Mouse (Mus musculus) stomach, postnatal 0 days (tissue): ENCODE data around the gene Kcna2. TPM values are rescaled to one million over a fixed set of nuclear protein-coding genes. Genes with fewer than 3 reads are reported as not detected.

Source experiments
- ATAC-seq: fragments of 200-750 bp; cut with Nextera tagmentation; 2 replicates; pipeline ENCODE4 v1.8.0; 2017; ENCODE audit not compliant: low FRiP score, low TSS enrichment
- DNase-seq: peaks from one replicate; pipeline ENCODE4 v3.0.0-alpha.2; 2016; ENCODE audit warnings: low spot score
- H3K27ac ChIP-seq: fragments of 300-500 bp; sonication (generic); replicated peaks from 2 replicates; pipeline ENCODE4 v1.5.1; 2014; ENCODE audit warnings: mild to moderate bottlenecking, control low read depth
- H3K27me3 ChIP-seq: fragments of 300-500 bp; sonication (generic); 2 replicates; pipeline ENCODE4 v1.6.1; 2014; ENCODE audit warnings: low read length; ENCODE audit not compliant: control insufficient read depth, insufficient read depth
- H3K36me3 ChIP-seq: fragments of 300-500 bp; sonication (generic); 2 replicates; pipeline ENCODE4 v1.6.1; 2014; ENCODE audit warnings: low read length, mixed read lengths; ENCODE audit not compliant: control insufficient read depth, insufficient read depth
- H3K4me1 ChIP-seq: fragments of 300-500 bp; sonication (generic); replicated peaks from 2 replicates; pipeline ENCODE4 v1.6.1; 2014; ENCODE audit warnings: antibody characterized with exemption; ENCODE audit not compliant: control insufficient read depth, insufficient read depth
- H3K4me2 ChIP-seq: fragments of 300-500 bp; sonication (generic); replicated peaks from 2 replicates; pipeline ENCODE4 v1.6.1; 2014; ENCODE audit warnings: low read depth, mild to moderate bottlenecking, control low read depth, moderate library complexity
- H3K4me3 ChIP-seq: fragments of 300-500 bp; sonication (generic); 2 replicates; pipeline ENCODE4 v1.5.1; 2014; ENCODE audit warnings: low read depth, low read length, control low read depth
- H3K9ac ChIP-seq: fragments of 300-500 bp; sonication (generic); 2 replicates; pipeline ENCODE4 v1.6.1; 2014; ENCODE audit warnings: mild to moderate bottlenecking, low read length, control low read depth, mixed read lengths
- H3K9me3 ChIP-seq: fragments of 300-500 bp; sonication (generic); 2 replicates; pipeline ENCODE4 v1.6.1; 2016; ENCODE audit warnings: low read length; ENCODE audit not compliant: control insufficient read depth
- CTCF ChIP-seq: IDR thresholded peaks from 2 replicates; pipeline ENCODE4 v1.5.1; 2016; ENCODE audit warnings: antibody characterized with exemption, low read depth, mild to moderate bottlenecking, moderate library complexity
- EP300 ChIP-seq: optimal IDR thresholded peaks from 2 replicates; pipeline ENCODE3; 2016; ENCODE audit warnings: antibody characterized with exemption
- WGBS: fragments of 180-500 bp; shearing (Covaris S2); extraction: QIAGEN DNeasy Blood & Tissue Kit; methylation state at CpG from one replicate; pipeline ENCODE4 v1.1.7; 2014; 5-methylcytosine and 5-hydroxymethylcytosine counted together
- polyA plus RNA-seq: library from polyadenylated mRNA; unstranded; fragments of >200 nt; fragmentation: Nextera tagmentation; extraction: Ambion mirVana; gene quantifications from 2 replicates; pipeline ENCODE4 v1.2.1, GENCODE M21; 2015

The Kcna2 gene
- 0.13 and 0.16 TPM in 2 replicates for polyA plus RNA-seq

DNA sequence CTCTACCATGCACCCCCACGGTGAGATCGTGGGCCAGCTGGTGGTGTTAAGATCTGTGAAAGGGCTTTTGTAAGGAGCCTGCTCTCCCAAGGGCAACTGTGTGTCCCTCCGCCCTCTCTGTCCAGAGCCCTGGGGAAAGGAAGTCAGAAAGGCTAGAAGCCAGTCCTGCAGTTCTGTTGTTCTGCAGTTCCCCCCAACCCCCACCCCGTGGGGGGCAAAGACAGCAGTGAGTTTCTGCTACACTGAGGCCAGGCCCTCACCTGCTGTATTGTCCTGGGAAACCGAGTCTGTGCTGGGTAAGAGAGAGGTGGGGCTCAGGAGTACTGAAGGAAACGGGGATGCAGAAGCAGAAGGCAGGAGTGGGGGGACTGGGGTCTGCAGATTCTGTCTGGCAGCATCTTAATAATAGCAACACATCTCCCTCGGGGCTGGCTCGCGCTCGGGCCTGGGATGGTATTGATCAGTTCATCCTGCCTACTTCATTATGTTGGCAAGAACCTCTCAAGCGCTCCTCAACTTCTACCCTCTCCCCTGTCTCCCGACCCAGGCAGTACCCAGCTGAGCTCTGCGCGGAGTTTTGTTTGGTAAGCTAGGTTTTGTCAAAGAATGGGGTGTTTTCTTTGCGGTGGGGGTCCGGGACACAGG lies at the start of gene Kcna2:
Gene Kcna2, plus strand, starts transcription at position 336 of the 645 bp plus-strand sequence.
- WGBS, result 7% methylated on average over 16 of the region's 16 CpGs
- TF ChIP-seq EP300 (no peak), CTCF (no peak)
- Histone ChIP-seq H3K4me1 (no peaks in the 10 kb centered on the region), H3K27me3 (peaks cover 2% of the 10 kb centered on the region; the same call in 1 of the 2 replicates), H3K4me2 (peak within 1 kb of the TSS; percentile 81), H3K4me3 (peak within 1 kb of the TSS; percentile 44), H3K9me3 (no peaks in the 10 kb centered on the region), H3K36me3 (no peaks in the 10 kb centered on the region), H3K9ac (peak within 1 kb of the TSS; percentile 51), H3K27ac (no peak within 1 kb of the TSS)
- DNase-seq (no peak), ATAC-seq (0 out of 2 replicates have a peak, but pooled peaks have one; percentile 24)

DNA sequence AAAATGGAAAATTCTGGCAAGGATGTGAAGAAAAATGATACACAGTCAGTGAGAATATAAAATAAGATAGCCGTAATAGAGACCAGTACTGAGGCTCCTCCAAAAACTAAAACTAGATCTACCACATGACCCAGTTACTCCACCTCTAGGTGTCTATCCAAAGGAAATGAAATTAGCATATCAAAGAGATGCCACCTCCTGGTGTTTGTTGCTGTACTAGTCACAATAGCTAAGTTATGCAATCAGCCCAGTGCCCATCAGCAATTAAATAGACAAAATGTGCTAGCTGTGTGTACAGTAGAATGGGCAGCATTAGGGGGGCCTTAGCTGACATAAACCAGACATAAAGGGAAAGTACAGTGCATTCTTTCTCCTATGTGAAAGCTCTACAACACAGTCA lies 39.5 kb upstream of the Kcna2 start:
- H3K9ac ChIP-seq, result no peak overlapping the region
- H3K9me3 ChIP-seq, result no peaks in the 10 kb centered on the region
- no peak overlapping the region for H3K4me2 ChIP-seq
- no peaks in the 10 kb centered on the region for H3K4me1 ChIP-seq
- WGBS, result 78% methylated on average over 1 of the region's 1 CpGs
- TF ChIP-seq CTCF (no peak), EP300 (no peak)
- no peak overlapping the region for H3K27ac ChIP-seq
- ATAC-seq (no peak), DNase-seq (no peak)
- H3K27me3 ChIP-seq, result no peaks in the 10 kb centered on the region
- no peaks in the 10 kb centered on the region for H3K36me3 ChIP-seq
- no peak overlapping the region for H3K4me3 ChIP-seq

DNA sequence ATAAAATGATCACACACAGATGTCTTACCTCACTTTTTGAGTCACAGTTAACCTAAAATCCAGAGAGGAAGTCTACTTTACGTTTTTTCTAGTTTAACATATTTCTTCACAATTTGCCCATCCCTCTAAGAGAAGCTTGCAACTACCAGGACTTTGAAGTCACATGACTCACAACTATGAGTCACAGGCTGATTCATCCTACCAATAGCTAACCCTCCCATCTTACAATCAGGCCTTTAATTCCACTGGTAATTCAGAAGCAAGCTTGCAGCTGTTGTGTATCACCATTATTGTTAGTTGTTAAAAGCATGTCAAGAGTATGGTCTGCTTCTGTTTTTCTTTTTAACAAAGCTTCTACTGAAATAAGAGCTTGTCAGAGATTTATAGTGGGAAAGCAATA lies 38.2 kb upstream of the Kcna2 start:
- no peak overlapping the region for H3K27ac ChIP-seq
- no peaks in the 10 kb centered on the region for H3K36me3 ChIP-seq
- ATAC-seq, result no peak
- TF ChIP-seq EP300 (no peak), CTCF (no peak)
- H3K4me3 ChIP-seq, result no peak overlapping the region
- no peaks in the 10 kb centered on the region for H3K9me3 ChIP-seq
- no peaks in the 10 kb centered on the region for H3K4me1 ChIP-seq
- no peak overlapping the region for H3K4me2 ChIP-seq
- H3K9ac ChIP-seq, result no peak overlapping the region
- no peak for DNase-seq
- 30% methylated on average over 1 of the region's 1 CpGs for WGBS
- no peaks in the 10 kb centered on the region for H3K27me3 ChIP-seq

DNA sequence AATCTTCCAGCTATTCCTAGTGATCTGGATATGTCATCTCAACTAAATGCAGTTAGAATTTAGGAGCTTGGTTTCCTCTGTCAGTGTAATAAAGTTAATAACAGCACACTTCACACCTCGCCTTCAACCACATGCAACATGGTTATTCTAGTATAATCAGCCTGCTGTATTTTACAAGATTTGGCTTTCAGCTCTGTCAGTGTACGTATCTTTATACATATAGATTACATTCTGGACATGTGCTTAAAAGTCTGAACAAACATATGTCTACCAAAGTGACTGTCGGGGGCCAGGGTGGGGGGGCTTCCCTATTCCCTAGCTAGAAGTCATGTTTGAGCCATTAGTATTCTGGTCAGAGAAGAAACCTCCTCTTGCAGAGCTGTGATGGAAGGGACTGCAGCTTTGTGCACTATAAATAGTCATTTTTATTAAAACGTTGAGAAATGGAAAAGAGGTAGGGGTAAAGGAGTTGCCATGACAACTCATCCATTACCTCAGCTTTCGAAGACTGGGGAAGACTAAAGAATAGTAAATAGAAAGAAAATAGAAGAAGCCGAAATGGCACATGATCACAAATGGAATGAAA lies 35.3 kb upstream of the Kcna2 start:
- no peak overlapping the region for H3K4me3 ChIP-seq
- DNase-seq (no peak), ATAC-seq (no peak)
- H3K27ac ChIP-seq, result no peak overlapping the region
- 69% methylated on average over 6 of the region's 6 CpGs for WGBS
- H3K36me3 ChIP-seq, result no peaks in the 10 kb centered on the region
- TF ChIP-seq EP300, result no peak
- no peak for TF ChIP-seq CTCF
- no peak overlapping the region for H3K9ac ChIP-seq
- H3K27me3 ChIP-seq, result no peaks in the 10 kb centered on the region
- no peaks in the 10 kb centered on the region for H3K9me3 ChIP-seq
- no peak overlapping the region for H3K4me2 ChIP-seq
- no peaks in the 10 kb centered on the region for H3K4me1 ChIP-seq

DNA sequence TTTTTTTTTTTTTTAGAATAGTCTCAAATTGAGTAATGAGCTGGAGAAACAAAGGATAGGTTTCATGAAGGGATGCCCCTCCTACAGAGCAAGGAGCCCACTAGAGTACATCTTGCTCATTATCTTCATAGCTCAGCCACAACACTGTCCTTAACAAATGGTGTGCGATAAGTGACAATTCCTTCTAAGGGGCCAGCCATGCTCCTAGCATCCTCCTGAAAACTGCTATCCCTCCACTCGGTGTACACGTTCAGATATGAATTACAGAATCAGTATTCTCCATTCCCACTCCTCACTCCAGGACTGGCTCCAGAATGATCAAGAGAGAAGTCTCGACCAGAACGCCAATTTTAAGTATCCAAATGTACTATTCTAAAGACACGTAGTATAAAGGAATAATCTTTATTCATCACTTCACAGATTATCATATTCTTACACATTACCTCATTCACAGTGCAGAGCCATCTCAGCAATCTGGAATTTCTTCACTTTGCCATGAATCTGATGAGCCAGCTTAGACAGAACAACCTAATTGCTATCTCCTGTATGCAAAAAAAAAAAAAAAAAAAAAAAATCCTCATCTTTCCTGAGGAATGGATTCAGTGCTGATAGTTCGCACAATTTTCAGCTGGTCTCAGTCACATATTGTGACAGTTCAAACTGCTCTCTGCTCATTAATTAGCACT lies 34.6 kb upstream of the Kcna2 start:
- H3K4me2 ChIP-seq, result no peak overlapping the region
- H3K4me1 ChIP-seq, result no peaks in the 10 kb centered on the region
- DNase-seq (no peak), ATAC-seq (no peak)
- no peak overlapping the region for H3K9ac ChIP-seq
- 89% methylated on average over 7 of the region's 7 CpGs for WGBS
- TF ChIP-seq EP300, result no peak
- TF ChIP-seq CTCF, result no peak
- no peaks in the 10 kb centered on the region for H3K9me3 ChIP-seq
- H3K27ac ChIP-seq, result no peak overlapping the region
- no peaks in the 10 kb centered on the region for H3K27me3 ChIP-seq
- no peak overlapping the region for H3K4me3 ChIP-seq
- no peaks in the 10 kb centered on the region for H3K36me3 ChIP-seq

DNA sequence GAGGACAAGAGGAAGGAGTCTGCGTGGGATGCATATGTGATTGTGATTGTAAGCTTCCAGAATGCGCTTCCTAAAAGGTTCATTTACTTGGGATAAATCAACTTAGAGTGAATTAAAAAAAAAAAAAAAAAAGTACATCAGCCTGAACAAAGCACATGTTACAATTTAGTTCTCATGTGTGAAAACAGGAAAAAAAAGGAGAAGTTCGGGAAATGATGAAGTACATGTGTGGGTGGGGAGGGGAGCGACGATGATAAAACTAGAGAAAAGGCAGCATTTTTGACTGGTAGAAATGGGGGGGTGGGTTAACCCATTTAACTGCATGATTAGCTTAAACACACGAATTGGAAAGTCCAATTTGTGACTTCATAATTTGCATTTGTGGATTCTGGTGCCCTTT lies 33.7 kb upstream of the Kcna2 start:
- H3K4me1 ChIP-seq, result no peaks in the 10 kb centered on the region
- DNase-seq, result no peak
- no peaks in the 10 kb centered on the region for H3K9me3 ChIP-seq
- no peak for ATAC-seq
- TF ChIP-seq EP300 (no peak), CTCF (no peak)
- H3K36me3 ChIP-seq, result no peaks in the 10 kb centered on the region
- WGBS, result 74% methylated on average over 6 of the region's 6 CpGs
- H3K4me2 ChIP-seq, result no peak overlapping the region
- H3K9ac ChIP-seq, result no peak overlapping the region
- H3K4me3 ChIP-seq, result no peak overlapping the region
- H3K27me3 ChIP-seq, result no peaks in the 10 kb centered on the region
- H3K27ac ChIP-seq, result no peak overlapping the region
